Mouse (Mus musculus): Measurements from ENCODE around the gene Ptges.

DNA sequence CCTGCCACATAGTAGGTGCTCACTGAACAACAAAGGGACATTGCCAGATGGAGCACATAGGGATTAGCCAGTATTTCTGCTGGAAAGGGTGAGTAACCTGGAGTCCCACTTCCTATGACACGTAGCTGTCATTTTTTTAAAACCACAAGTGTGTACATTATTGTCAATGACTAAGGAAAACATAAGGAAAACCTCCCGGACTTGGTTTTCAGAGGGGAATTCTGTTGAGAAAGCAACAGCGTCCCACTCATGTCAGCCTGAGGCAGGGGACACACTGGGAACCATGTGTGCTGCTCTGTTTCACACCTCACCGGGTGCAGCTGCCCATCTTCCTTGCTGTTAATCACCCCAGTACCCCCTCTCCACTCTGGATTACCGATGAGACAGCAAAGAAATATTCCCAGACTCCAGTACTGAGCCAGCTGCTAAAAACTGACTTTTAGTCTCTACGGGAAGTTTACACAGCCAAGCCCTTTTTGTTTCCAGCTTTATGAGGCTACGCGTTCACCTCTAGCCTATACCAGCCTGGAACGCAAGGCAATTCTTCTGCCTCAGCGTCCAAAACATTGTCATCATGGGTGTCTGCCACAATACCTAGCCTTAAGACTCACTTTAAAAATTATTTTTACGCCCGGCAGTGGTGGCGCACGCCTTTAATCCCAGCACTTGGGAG lies 30.1 kb downstream of the Ptges start:
- TF ChIP-seq POLR2A (IDR thresholded peaks at IDR 0.05; ENCODE audit: insufficient read depth, low read depth, low read length) (no peak), CTCF (IDR thresholded peaks at IDR 0.05; ENCODE audit: insufficient read depth, low read depth, low read length) (no peak)

Data from olfactory bulb, adult 2 months (tissue).